Mouse (Mus musculus) liver, adult 10 weeks (tissue): ENCODE data around the gene Rbm14. TPM values are rescaled to one million over a fixed set of nuclear protein-coding genes. Genes with fewer than 3 reads are reported as not detected.

Experiments used
- polyA plus RNA-seq: library from polyadenylated mRNA; stranded (reverse); fragments of 350-450 nt; fragmentation: Illumina TruSeq; extraction: RNeasy Lipid Tissue Mini Kit (QIAGEN cat#74804); gene quantifications from one replicate; pipeline ENCODE4 v1.2.3, GENCODE M21; 2014; ENCODE audit warnings: low read depth, low replicate concordance

Gene Rbm14
- polyA plus RNA-seq: 1.9 TPM

GRCm38 (mm10) chr19:4811063-4811908 is at the start of gene Rbm14, which contains the start of gene Gm21992:
Gene Rbm14 (minus strand): TSS chr19:4811634.
Gene Gm21992 (minus strand): TSS chr19:4811612.

GRCm38 (mm10) chr19:4854552-4855469 is 43.4 kb upstream of the Rbm14 start, which contains the start of gene Ctsf:
Gene Ctsf (plus strand): TSS chr19:4855130.

GRCm38 (mm10) chr19:4839149-4839548 is 27.7 kb upstream of the Rbm14 start, which contains the start of the genes Ccs and Ccdc87:
Gene Ccs (minus strand): TSS chr19:4839332.
Gene Ccdc87 (plus strand): TSS chr19:4839366.

GRCm38 (mm10) chr19:4793831-4794422 is 17.5 kb downstream of the Rbm14 start, which contains the start of gene Rbm4:
Gene Rbm4 (minus strand): TSS chr19:4793901.

GRCm38 (mm10) chr19:4756193-4756911 is 55.1 kb downstream of the Rbm14 start, which contains the start of gene Rbm4b:
Gene Rbm4b (plus strand): TSS chr19:4756497.

Other genes with a start within 250 kb of the Rbm14 start
- not detected for gene Lrfn4, start 196.0 kb downstream of the Rbm14 start, polyA plus RNA-seq
- gene Rce1, start 186.0 kb downstream of the Rbm14 start, polyA plus RNA-seq: 1.7 TPM
- gene Gm960, start 113.0 kb downstream of the Rbm14 start, polyA plus RNA-seq: 0.19 TPM
- 2.0 TPM for gene Sptbn2, start 100.5 kb downstream of the Rbm14 start, polyA plus RNA-seq
- gene Rbm4b, start 55.1 kb downstream of the Rbm14 start, polyA plus RNA-seq: 11.6 TPM
- gene Rbm4, start 17.7 kb downstream of the Rbm14 start, polyA plus RNA-seq: 5.6 TPM
- gene Gm21992, start within 50 bp of the Rbm14 start, polyA plus RNA-seq: 14.7 TPM
- 17.2 TPM for gene Ccs, start 27.7 kb upstream of the Rbm14 start, polyA plus RNA-seq
- not detected for gene Ccdc87, start 27.7 kb upstream of the Rbm14 start, polyA plus RNA-seq
- gene Ctsf, start 43.5 kb upstream of the Rbm14 start, polyA plus RNA-seq: 13.0 TPM
- gene Actn3, start 66.3 kb upstream of the Rbm14 start, polyA plus RNA-seq: not detected
- gene Zdhhc24, start 67.0 kb upstream of the Rbm14 start, polyA plus RNA-seq: 3.2 TPM
- gene Bbs1, start 95.0 kb upstream of the Rbm14 start, polyA plus RNA-seq: 0.45 TPM
- 4.6 TPM for gene Dpp3, start 116.7 kb upstream of the Rbm14 start, polyA plus RNA-seq
- gene Peli3, start 131.5 kb upstream of the Rbm14 start, polyA plus RNA-seq: 0.42 TPM
- 22.6 TPM for gene Mrpl11, start 150.5 kb upstream of the Rbm14 start, polyA plus RNA-seq
- not detected for gene Npas4, start 178.7 kb upstream of the Rbm14 start, polyA plus RNA-seq
- gene Slc29a2, start 212.2 kb upstream of the Rbm14 start, polyA plus RNA-seq: not detected
- gene B4gat1, start 227.2 kb upstream of the Rbm14 start, polyA plus RNA-seq: 9.5 TPM
- 0.69 TPM for gene AC124502.3, start 227.3 kb upstream of the Rbm14 start, polyA plus RNA-seq
- gene Brms1, start 229.7 kb upstream of the Rbm14 start, polyA plus RNA-seq: 1.6 TPM
- gene Rin1, start 238.8 kb upstream of the Rbm14 start, polyA plus RNA-seq: not detected